Mouse (Mus musculus): ENCODE measurements around the gene Stambpl1. TPM values are rescaled to one million over a fixed set of nuclear protein-coding genes. Genes with fewer than 3 reads are reported as not detected.
"Not testable (repeated sequence)": the region's sequence is repeated elsewhere in the genome, so short reads cannot be mapped to it uniquely, and the experiment has no call there.

Gene Stambpl1
- polyA plus RNA-seq, 1 experiment = 2.2 TPM

DNA sequence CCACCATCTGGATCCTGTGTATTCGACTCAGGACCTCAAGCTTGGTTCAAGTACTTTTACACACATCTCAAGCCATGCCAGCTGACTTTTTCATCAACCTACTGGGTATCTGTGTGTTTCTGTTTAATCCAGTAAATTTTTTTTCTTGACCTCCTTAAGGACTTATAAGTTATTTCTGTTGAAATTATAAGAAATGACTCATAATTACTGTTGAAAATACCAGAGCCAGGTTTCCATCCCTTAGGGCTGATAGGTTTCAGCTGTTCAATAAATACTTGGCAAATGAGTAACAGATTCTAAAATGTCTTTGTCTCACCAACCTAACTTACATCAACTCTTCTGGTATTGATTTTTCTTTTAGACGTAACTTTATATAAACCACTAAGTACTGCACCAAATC is 3.0 kb downstream of the Stambpl1 start:
- no peak for TF ChIP-seq POLR2A (IDR thresholded peaks at IDR 0.05; ENCODE audit: low read depth, low read length)
- TF ChIP-seq CTCF (conservative IDR thresholded peaks at IDR 0.05; ENCODE audit: insufficient read depth, insufficient read length, low read depth, low read length) = no peak
- Histone ChIP-seq H3K27ac (ENCODE audit: insufficient read depth, low read depth, low read length) (no peak overlapping the region), H3K27me3 (replicated peaks; ENCODE audit: control insufficient read depth, insufficient read depth, low read length) (no peaks in the 10 kb centered on the region), H3K4me3 (ENCODE audit: insufficient read depth, low read depth, low read length) (no peak overlapping the region), H3K4me1 (ENCODE audit: control insufficient read depth, insufficient read depth, low read length) (peaks cover 3% of the 10 kb centered on the region; the same call in 1 of the 2 replicates), H3K36me3 (ENCODE audit: control insufficient read depth, insufficient read depth, low read length) (no peaks in the 10 kb centered on the region)
- no peak for DNase-seq
- WGBS = 79% methylated on average over 2 of the region's 2 CpGs

DNA sequence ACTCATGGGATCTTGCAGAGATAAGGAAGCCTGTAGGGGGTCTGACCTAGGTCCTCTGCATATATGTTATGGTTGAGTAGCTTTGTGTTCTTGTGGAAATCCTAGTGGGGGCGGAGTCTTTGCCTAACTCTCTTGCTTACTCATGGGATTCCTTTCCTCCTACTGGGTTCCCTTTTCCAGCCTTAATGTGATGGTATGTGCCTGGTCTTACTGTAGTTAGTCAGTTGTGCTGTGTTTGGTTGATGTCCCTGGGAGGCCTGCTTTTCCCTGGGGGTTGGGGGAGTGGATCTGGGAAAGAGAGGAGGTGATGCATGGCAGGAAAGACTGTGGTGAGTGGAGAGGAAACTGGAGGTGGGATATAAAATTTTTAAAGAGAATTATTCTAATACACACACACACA is 6.0 kb downstream of the Stambpl1 start:
- Histone ChIP-seq H3K27ac (ENCODE audit: insufficient read depth, low read depth, low read length) (no peak overlapping the region), H3K4me1 (ENCODE audit: control insufficient read depth, insufficient read depth, low read length) (peaks cover 3% of the 10 kb centered on the region; the same call in 1 of the 2 replicates), H3K4me3 (ENCODE audit: insufficient read depth, low read depth, low read length) (no peak overlapping the region), H3K27me3 (replicated peaks; ENCODE audit: control insufficient read depth, insufficient read depth, low read length) (no peaks in the 10 kb centered on the region), H3K36me3 (ENCODE audit: control insufficient read depth, insufficient read depth, low read length) (no peaks in the 10 kb centered on the region)
- TF ChIP-seq POLR2A (IDR thresholded peaks at IDR 0.05; ENCODE audit: low read depth, low read length) = no peak
- TF ChIP-seq CTCF (conservative IDR thresholded peaks at IDR 0.05; ENCODE audit: insufficient read depth, insufficient read length, low read depth, low read length) = no peak
- WGBS = 100% methylated on average over 1 of the region's 1 CpGs
- DNase-seq = no peak

DNA sequence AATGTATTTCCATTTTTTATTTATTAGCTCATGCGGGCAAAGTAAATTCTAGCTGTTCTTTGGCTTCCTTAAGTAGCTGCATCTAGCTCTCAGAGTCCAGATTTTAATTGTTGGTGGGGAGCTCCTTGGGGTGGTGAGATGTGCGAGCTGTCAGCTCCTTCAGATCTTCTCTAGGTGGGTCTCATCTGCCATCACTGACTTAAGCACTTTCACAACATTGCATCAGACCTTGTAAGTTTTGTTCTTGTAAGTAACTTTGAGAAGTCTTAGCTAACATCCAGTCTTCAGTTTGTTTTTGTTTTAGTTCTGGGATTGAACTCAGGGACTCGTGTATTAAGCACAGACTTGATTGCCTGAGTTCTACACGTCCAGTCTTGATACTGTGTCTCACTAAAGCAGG is 6.9 kb downstream of the Stambpl1 start:
- H3K4me3 ChIP-seq (ENCODE audit: insufficient read depth, low read depth, low read length) = no peak overlapping the region
- H3K36me3 ChIP-seq (ENCODE audit: control insufficient read depth, insufficient read depth, low read length) = no peaks in the 10 kb centered on the region
- H3K27ac ChIP-seq (ENCODE audit: insufficient read depth, low read depth, low read length) = no peak overlapping the region
- no peak for TF ChIP-seq POLR2A (IDR thresholded peaks at IDR 0.05; ENCODE audit: low read depth, low read length)
- TF ChIP-seq CTCF (conservative IDR thresholded peaks at IDR 0.05; ENCODE audit: insufficient read depth, insufficient read length, low read depth, low read length) = no peak
- WGBS = 90% methylated on average over 4 of the region's 4 CpGs
- no peaks in the 10 kb centered on the region for H3K27me3 ChIP-seq (replicated peaks; ENCODE audit: control insufficient read depth, insufficient read depth, low read length)
- peaks cover 3% of the 10 kb centered on the region; the same call in 1 of the 2 replicates for H3K4me1 ChIP-seq (ENCODE audit: control insufficient read depth, insufficient read depth, low read length)
- no peak for DNase-seq

DNA sequence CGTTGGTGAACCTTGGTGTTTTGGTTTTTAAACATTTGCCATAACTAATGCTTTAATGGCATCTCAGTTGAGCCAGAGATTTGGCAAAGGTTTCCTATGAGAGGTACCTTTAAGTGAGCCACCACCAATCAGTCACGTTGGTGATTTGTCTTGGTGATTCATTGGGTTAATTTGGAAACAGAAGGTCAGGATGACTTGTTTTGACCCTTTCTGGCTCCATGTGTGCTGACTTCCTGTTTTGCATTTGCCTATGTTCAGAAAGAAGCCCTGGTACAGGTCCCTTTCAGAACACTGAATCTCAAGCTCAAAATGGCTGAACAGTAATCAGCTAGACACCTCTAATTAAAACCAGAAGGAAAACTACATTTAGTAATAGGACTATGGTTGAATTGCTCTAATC is 7.5 kb downstream of the Stambpl1 start:
- no peak overlapping the region for H3K4me3 ChIP-seq (ENCODE audit: insufficient read depth, low read depth, low read length)
- DNase-seq = peak; percentile 9
- H3K4me1 ChIP-seq (ENCODE audit: control insufficient read depth, insufficient read depth, low read length) = peaks cover 3% of the 10 kb centered on the region; the same call in 1 of the 2 replicates
- no peaks in the 10 kb centered on the region for H3K27me3 ChIP-seq (replicated peaks; ENCODE audit: control insufficient read depth, insufficient read depth, low read length)
- TF ChIP-seq CTCF (conservative IDR thresholded peaks at IDR 0.05; ENCODE audit: insufficient read depth, insufficient read length, low read depth, low read length) (no peak), POLR2A (IDR thresholded peaks at IDR 0.05; ENCODE audit: low read depth, low read length) (no peak)
- WGBS = 50% methylated on average over 2 of the region's 2 CpGs
- no peak overlapping the region for H3K27ac ChIP-seq (ENCODE audit: insufficient read depth, low read depth, low read length)
- H3K36me3 ChIP-seq (ENCODE audit: control insufficient read depth, insufficient read depth, low read length) = no peaks in the 10 kb centered on the region

DNA sequence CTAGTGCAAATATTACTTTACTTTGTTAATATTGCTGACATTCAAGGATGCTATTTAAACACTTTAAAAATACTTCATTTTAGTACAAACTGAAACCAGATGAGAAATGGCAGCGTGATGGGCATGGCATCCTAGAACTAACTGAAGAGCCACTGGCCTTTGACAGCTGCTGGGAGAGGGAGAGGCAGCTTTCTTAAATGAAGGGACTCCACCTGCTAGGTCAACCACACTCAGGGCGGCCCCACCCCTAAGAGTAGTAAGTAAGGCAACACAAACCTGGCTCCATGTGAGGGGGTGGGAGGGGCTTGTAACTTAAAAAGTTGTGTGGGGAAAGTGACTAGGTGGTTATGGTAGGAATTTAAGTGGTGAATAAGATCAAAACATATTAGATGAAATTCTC is 10.6 kb downstream of the Stambpl1 start:
- peaks cover 3% of the 10 kb centered on the region; the same call in 1 of the 2 replicates for H3K4me1 ChIP-seq (ENCODE audit: control insufficient read depth, insufficient read depth, low read length)
- TF ChIP-seq POLR2A (IDR thresholded peaks at IDR 0.05; ENCODE audit: low read depth, low read length) = no peak
- no peak for TF ChIP-seq CTCF (conservative IDR thresholded peaks at IDR 0.05; ENCODE audit: insufficient read depth, insufficient read length, low read depth, low read length)
- no peak for DNase-seq
- no peak overlapping the region for H3K4me3 ChIP-seq (ENCODE audit: insufficient read depth, low read depth, low read length)
- no peaks in the 10 kb centered on the region for H3K27me3 ChIP-seq (replicated peaks; ENCODE audit: control insufficient read depth, insufficient read depth, low read length)
- H3K27ac ChIP-seq (ENCODE audit: insufficient read depth, low read depth, low read length) = no peak overlapping the region
- H3K36me3 ChIP-seq (ENCODE audit: control insufficient read depth, insufficient read depth, low read length) = no peaks in the 10 kb centered on the region
- 91% methylated on average over 2 of the region's 2 CpGs for WGBS

DNA sequence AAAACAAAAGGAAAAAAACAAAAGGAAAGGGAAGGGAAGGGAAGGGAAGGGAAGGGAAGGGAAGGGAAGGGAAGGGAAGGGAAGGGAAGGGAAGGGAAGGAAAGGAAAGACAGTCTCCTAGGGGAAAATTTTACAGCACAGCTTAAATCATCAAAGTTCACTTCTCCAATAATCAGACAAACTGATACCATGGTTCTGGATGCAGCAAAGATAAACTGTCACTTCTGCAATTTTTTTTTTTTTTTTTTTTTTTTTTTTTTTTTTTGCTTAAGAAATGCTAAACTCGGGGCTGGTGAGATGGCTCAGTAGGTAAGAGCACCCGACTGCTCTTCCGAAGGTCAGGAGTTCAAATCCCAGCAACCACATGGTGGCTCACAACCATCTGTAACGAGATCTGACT is 14.1 kb downstream of the Stambpl1 start:
- not testable (repeated sequence) for H3K36me3 ChIP-seq (ENCODE audit: control insufficient read depth, insufficient read depth, low read length); H3K4me1 ChIP-seq (ENCODE audit: control insufficient read depth, insufficient read depth, low read length); DNase-seq; H3K27ac ChIP-seq (ENCODE audit: insufficient read depth, low read depth, low read length); H3K27me3 ChIP-seq (replicated peaks; ENCODE audit: control insufficient read depth, insufficient read depth, low read length); H3K4me3 ChIP-seq (ENCODE audit: insufficient read depth, low read depth, low read length)
- 69% methylated on average over 4 of the region's 4 CpGs for WGBS

DNA sequence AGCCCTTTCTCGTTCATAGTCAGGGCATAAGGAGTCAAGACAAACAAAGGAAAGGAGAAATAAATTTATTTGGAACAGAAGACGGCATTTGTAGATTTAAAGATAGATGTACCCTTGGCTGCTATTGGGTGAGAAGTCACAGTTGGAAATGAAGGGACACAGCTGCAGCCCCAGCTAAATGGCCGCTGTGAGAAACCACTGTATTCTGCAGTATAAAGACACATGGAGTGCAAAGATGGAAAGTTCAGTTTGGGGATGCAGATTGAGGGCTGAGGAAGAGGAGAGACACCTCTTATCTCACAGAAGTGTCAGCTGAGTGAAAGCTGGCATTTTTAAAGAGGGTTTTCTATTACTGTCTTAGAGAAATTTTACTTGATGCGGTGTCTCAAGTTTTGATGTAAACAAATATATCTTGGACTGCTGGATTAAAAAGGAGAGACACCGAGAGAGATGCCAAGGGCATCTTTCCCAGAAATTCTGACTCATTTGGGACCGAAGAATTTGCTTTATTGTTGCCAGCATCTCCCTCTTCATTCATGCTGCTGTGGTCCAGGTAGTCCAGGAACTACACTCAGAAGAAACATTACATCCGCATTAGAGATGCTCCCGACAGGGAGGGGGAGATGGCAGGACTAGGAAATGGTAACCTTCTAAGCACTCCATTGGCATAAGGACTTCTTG is 14.9 kb downstream of the Stambpl1 start:
- WGBS = 81% methylated on average over 8 of the region's 8 CpGs
- DNase-seq = no peak
- no peaks in the 10 kb centered on the region for H3K27me3 ChIP-seq (replicated peaks; ENCODE audit: control insufficient read depth, insufficient read depth, low read length)
- no peak overlapping the region for H3K4me3 ChIP-seq (ENCODE audit: insufficient read depth, low read depth, low read length)
- TF ChIP-seq CTCF (conservative IDR thresholded peaks at IDR 0.05; ENCODE audit: insufficient read depth, insufficient read length, low read depth, low read length) (no peak), POLR2A (IDR thresholded peaks at IDR 0.05; ENCODE audit: low read depth, low read length) (no peak)
- H3K27ac ChIP-seq (ENCODE audit: insufficient read depth, low read depth, low read length) = no peak overlapping the region
- H3K36me3 ChIP-seq (ENCODE audit: control insufficient read depth, insufficient read depth, low read length) = no peaks in the 10 kb centered on the region
- H3K4me1 ChIP-seq (ENCODE audit: control insufficient read depth, insufficient read depth, low read length) = no peaks in the 10 kb centered on the region
